Mouse (Mus musculus) liver, embryonic 12.5 days (tissue): ENCODE data around the gene Ccl7. TPM values are rescaled to one million over a fixed set of nuclear protein-coding genes. Genes with fewer than 3 reads are reported as not detected.

Experiments used
- ATAC-seq: fragments of 200-750 bp; cut with Nextera tagmentation; 2 replicates; pipeline ENCODE4 v1.8.0; 2017; ENCODE audit warnings: moderate number of reproducible peaks, mild to moderate bottlenecking, moderate library complexity
- H3K27ac ChIP-seq: fragments of 300-500 bp; sonication (generic); 2 replicates; pipeline ENCODE4 v1.5.1; 2016; ENCODE audit warnings: mild to moderate bottlenecking
- H3K27me3 ChIP-seq: fragments of 300-500 bp; sonication (generic); replicated peaks from 2 replicates; pipeline ENCODE4 v1.6.1; 2016; ENCODE audit warnings: mild to moderate bottlenecking, moderate library complexity
- H3K36me3 ChIP-seq: fragments of 300-500 bp; sonication (generic); 2 replicates; pipeline ENCODE4 v1.6.1; 2016; ENCODE audit warnings: mild to moderate bottlenecking, moderate library complexity
- H3K4me1 ChIP-seq: fragments of 300-500 bp; sonication (generic); 2 replicates; pipeline ENCODE4 v1.6.1; 2016
- H3K4me2 ChIP-seq: fragments of 300-500 bp; sonication (generic); 2 replicates; pipeline ENCODE4 v1.6.1; 2016; ENCODE audit warnings: mild to moderate bottlenecking, moderate library complexity
- H3K4me3 ChIP-seq: fragments of 300-500 bp; sonication (generic); 2 replicates; pipeline ENCODE4 v1.5.1; 2016; ENCODE audit warnings: mild to moderate bottlenecking, moderate library complexity
- H3K9ac ChIP-seq: fragments of 300-500 bp; sonication (generic); 2 replicates; pipeline ENCODE4 v1.6.1; 2016; ENCODE audit warnings: mild to moderate bottlenecking, moderate library complexity
- H3K9me3 ChIP-seq: fragments of 300-500 bp; sonication (generic); replicated peaks from 2 replicates; pipeline ENCODE4 v1.6.1; 2016; ENCODE audit warnings: mild to moderate bottlenecking, moderate library complexity
- WGBS: fragments of 180-500 bp; shearing (Covaris S2); methylation state at CpG from one replicate; pipeline ENCODE4 v1.1.7; 2016; ENCODE audit not compliant: insufficient replicate concordance; 5-methylcytosine and 5-hydroxymethylcytosine counted together
- polyA plus RNA-seq: library from polyadenylated mRNA; unstranded; fragments of >200 nt; fragmentation: Nextera tagmentation; extraction: Ambion mirVana; gene quantifications from 2 replicates; pipeline ENCODE4 v1.2.1, GENCODE M21; 2016

Ccl7 gene
- polyA plus RNA-seq, 1 experiment from 2014 or later, result 0.68 TPM

GRCm38 (mm10) chr11:82073686-82074085 is 28.2 kb downstream of the Ccl7 start:
- 55% methylated on average over 3 of the region's 3 CpGs for WGBS
- no peak overlapping the region for H3K4me2 ChIP-seq
- no peaks in the 10 kb centered on the region for H3K36me3 ChIP-seq
- H3K27ac ChIP-seq, result no peak overlapping the region
- H3K4me1 ChIP-seq, result no peaks in the 10 kb centered on the region
- H3K9ac ChIP-seq, result no peak overlapping the region
- no peaks in the 10 kb centered on the region for H3K27me3 ChIP-seq
- no peak for ATAC-seq
- no peak overlapping the region for H3K4me3 ChIP-seq
- H3K9me3 ChIP-seq, result 0 out of 2 replicates have a peak, but pooled peaks cover 6% of the 10 kb centered on the region

- Histone ChIP-seq H3K9ac (no peak overlapping the region), H3K9me3 (0 out of 2 replicates have a peak, but pooled peaks cover 6% of the 10 kb centered on the region), H3K4me3 (no peak overlapping the region), H3K27me3 (no peaks in the 10 kb centered on the region), H3K36me3 (no peaks in the 10 kb centered on the region), H3K4me1 (no peaks in the 10 kb centered on the region), H3K27ac (no peak overlapping the region), H3K4me2 (no peak overlapping the region)
- ATAC-seq, result no peak
- WGBS, result 46% methylated on average over 3 of the region's 3 CpGs
Measured at GRCm38 (mm10) chr11:82077031-82077430, 31.5 kb downstream of the Ccl7 start.

- no peak overlapping the region for H3K4me3 ChIP-seq
- no peak for ATAC-seq
- H3K4me1 ChIP-seq, result no peaks in the 10 kb centered on the region
- H3K4me2 ChIP-seq, result no peak overlapping the region
- H3K36me3 ChIP-seq, result no peaks in the 10 kb centered on the region
- no peaks in the 10 kb centered on the region for H3K27me3 ChIP-seq
- no peak overlapping the region for H3K27ac ChIP-seq
- H3K9ac ChIP-seq, result no peak overlapping the region
- 0 out of 2 replicates have a peak, but pooled peaks cover 6% of the 10 kb centered on the region for H3K9me3 ChIP-seq
Measured at GRCm38 (mm10) chr11:82078136-82078730, 32.7 kb downstream of the Ccl7 start.

GRCm38 (mm10) chr11:82080865-82081264 is 35.4 kb downstream of the Ccl7 start:
- no peaks in the 10 kb centered on the region for H3K9me3 ChIP-seq
- no peak for ATAC-seq
- H3K4me2 ChIP-seq, result no peak overlapping the region
- 45% methylated on average over 3 of the region's 3 CpGs for WGBS
- H3K9ac ChIP-seq, result no peak overlapping the region
- no peaks in the 10 kb centered on the region for H3K4me1 ChIP-seq
- H3K27ac ChIP-seq, result no peak overlapping the region
- H3K36me3 ChIP-seq, result no peaks in the 10 kb centered on the region
- no peak overlapping the region for H3K4me3 ChIP-seq
- no peaks in the 10 kb centered on the region for H3K27me3 ChIP-seq

- Histone ChIP-seq H3K4me2 (no peak overlapping the region), H3K4me3 (no peak overlapping the region), H3K9ac (no peak overlapping the region), H3K27ac (no peak overlapping the region), H3K27me3 (no peaks in the 10 kb centered on the region), H3K4me1 (no peaks in the 10 kb centered on the region), H3K9me3 (no peaks in the 10 kb centered on the region), H3K36me3 (no peaks in the 10 kb centered on the region)
- no peak for ATAC-seq
- 80% methylated on average over 3 of the region's 3 CpGs for WGBS
Measured at GRCm38 (mm10) chr11:82084360-82084759, 38.8 kb downstream of the Ccl7 start.

Other genes with a start within 250 kb of the Ccl7 start
- gene 5530401A14Rik, start 185.0 kb upstream of the Ccl7 start, polyA plus RNA-seq, result not detected in 2 replicates
- gene Asic2, start 77.3 kb upstream of the Ccl7 start, polyA plus RNA-seq, result 0.06 and 0.11 TPM in 2 replicates
- 2.0 and 2.8 TPM in 2 replicates for gene Ccl2, start 10.1 kb upstream of the Ccl7 start, polyA plus RNA-seq
- gene Gm17268, start 7.2 kb upstream of the Ccl7 start, polyA plus RNA-seq, result not detected in 2 replicates
- gene Ccl11, start 12.1 kb downstream of the Ccl7 start, polyA plus RNA-seq, result 0.11 TPM in 1 of 2 replicates, not detected in the other
- gene Ccl12, start 56.1 kb downstream of the Ccl7 start, polyA plus RNA-seq, result 0.45 and 0.50 TPM in 2 replicates
- not detected in 2 replicates for gene Ccl8, start 69.5 kb downstream of the Ccl7 start, polyA plus RNA-seq